Mouse (Mus musculus): Measurements from ENCODE around the gene Egr4. TPM values are rescaled to one million over a fixed set of nuclear protein-coding genes. Genes with fewer than 3 reads are reported as not detected.

The Egr4 gene
- polyA plus RNA-seq, 1 experiment, result not detected

GRCm38 (mm10) chr6:85501571-85502102 is 11.8 kb downstream of the Egr4 start:
- Histone ChIP-seq H3K79me2 (ENCODE audit: control insufficient read depth, insufficient read depth) (no peaks in the 10 kb centered on the region), H3K36me3 (ENCODE audit: control insufficient read depth, insufficient read depth) (no peaks in the 10 kb centered on the region), H3K27me3 (ENCODE audit: control insufficient read depth, insufficient read depth, insufficient read length) (peaks cover 32% of the 10 kb centered on the region), H3K4me2 (ENCODE audit: low read depth) (no peak overlapping the region), H3K4me3 (no peak overlapping the region), H3ac (ENCODE audit: control insufficient read depth, insufficient read length) (no peak overlapping the region)
- TF ChIP-seq USF1 (IDR thresholded peaks at IDR 0.05; ENCODE audit: low read depth) (no peak), MYOD1 (IDR thresholded peaks at IDR 0.05; ENCODE audit: control insufficient read depth in 1 of 3, insufficient read length in 2 of 3, low read depth in 2 of 3) (no peak), POLR2AphosphoS2 (IDR thresholded peaks at IDR 0.05; ENCODE audit: insufficient read length, low read depth) (no peak), E2F4 (IDR thresholded peaks at IDR 0.05; ENCODE audit: insufficient read depth) (no peak), SRF (IDR thresholded peaks at IDR 0.05; ENCODE audit: control insufficient read depth, insufficient read length, low read depth) (no peak), MAX (IDR thresholded peaks at IDR 0.05; ENCODE audit: low read depth) (no peak), TCF12 (IDR thresholded peaks at IDR 0.05; ENCODE audit: insufficient read depth, poor library complexity, severe bottlenecking) (no peak), TCF3 (IDR thresholded peaks at IDR 0.05; ENCODE audit: insufficient read length, low read depth) (no peak), POLR2A (IDR thresholded peaks at IDR 0.05; ENCODE audit: insufficient read length, low read depth) (no peak), CEBPB (IDR thresholded peaks at IDR 0.05; ENCODE audit: insufficient read depth, poor library complexity, severe bottlenecking) (no peak), MYOG (IDR thresholded peaks at IDR 0.05; ENCODE audit: control insufficient read depth in 1 of 3, insufficient read depth in 1 of 3, insufficient read length in 2 of 3, low read depth in 2 of 3) (no peak), REST (IDR thresholded peaks at IDR 0.05; ENCODE audit: insufficient read depth, insufficient read length) (no peak)

GRCm38 (mm10) chr6:85500416-85500815 is 13.0 kb downstream of the Egr4 start:
- H3K27me3 ChIP-seq (ENCODE audit: control insufficient read depth, insufficient read depth, insufficient read length), result peaks cover 34% of the 10 kb centered on the region
- H3K36me3 ChIP-seq (ENCODE audit: control insufficient read depth, insufficient read depth), result no peaks in the 10 kb centered on the region
- no peak overlapping the region for H3ac ChIP-seq (ENCODE audit: control insufficient read depth, insufficient read length)
- TF ChIP-seq USF1 (IDR thresholded peaks at IDR 0.05; ENCODE audit: low read depth) (no peak), MYOD1 (IDR thresholded peaks at IDR 0.05; ENCODE audit: control insufficient read depth in 1 of 3, insufficient read length in 2 of 3, low read depth in 2 of 3) (no peak), E2F4 (IDR thresholded peaks at IDR 0.05; ENCODE audit: insufficient read depth) (no peak), SRF (IDR thresholded peaks at IDR 0.05; ENCODE audit: control insufficient read depth, insufficient read length, low read depth) (no peak), TCF3 (IDR thresholded peaks at IDR 0.05; ENCODE audit: insufficient read length, low read depth) (no peak), CEBPB (IDR thresholded peaks at IDR 0.05; ENCODE audit: insufficient read depth, poor library complexity, severe bottlenecking) (no peak), MAX (IDR thresholded peaks at IDR 0.05; ENCODE audit: low read depth) (no peak)
- no peak overlapping the region for H3K4me3 ChIP-seq
- no peaks in the 10 kb centered on the region for H3K79me2 ChIP-seq (ENCODE audit: control insufficient read depth, insufficient read depth)
- no peak overlapping the region for H3K4me2 ChIP-seq (ENCODE audit: low read depth)

GRCm38 (mm10) chr6:85498147-85498546 is 15.2 kb downstream of the Egr4 start:
- TF ChIP-seq TCF12 (IDR thresholded peaks at IDR 0.05; ENCODE audit: insufficient read depth, poor library complexity, severe bottlenecking) (no peak), REST (IDR thresholded peaks at IDR 0.05; ENCODE audit: insufficient read depth, insufficient read length) (peak; percentile 37)
- Histone ChIP-seq H3K36me3 (ENCODE audit: control insufficient read depth, insufficient read depth) (no peaks in the 10 kb centered on the region), H3K4me2 (ENCODE audit: low read depth) (no peak overlapping the region), H3K27me3 (ENCODE audit: control insufficient read depth, insufficient read depth, insufficient read length) (peaks cover 23% of the 10 kb centered on the region), H3ac (ENCODE audit: control insufficient read depth, insufficient read length) (no peak overlapping the region), H3K4me3 (no peak overlapping the region), H3K79me2 (ENCODE audit: control insufficient read depth, insufficient read depth) (no peaks in the 10 kb centered on the region)

- no peak overlapping the region for H3ac ChIP-seq (ENCODE audit: control insufficient read depth, insufficient read length)
- TF ChIP-seq MYOD1 (IDR thresholded peaks at IDR 0.05; ENCODE audit: control insufficient read depth in 1 of 3, insufficient read length in 2 of 3, low read depth in 2 of 3) (no peak), POLR2AphosphoS2 (IDR thresholded peaks at IDR 0.05; ENCODE audit: insufficient read length, low read depth) (no peak), MAX (IDR thresholded peaks at IDR 0.05; ENCODE audit: low read depth) (no peak), MYOG (IDR thresholded peaks at IDR 0.05; ENCODE audit: control insufficient read depth in 1 of 3, insufficient read depth in 1 of 3, insufficient read length in 2 of 3, low read depth in 2 of 3) (no peak), REST (IDR thresholded peaks at IDR 0.05; ENCODE audit: insufficient read depth, insufficient read length) (no peak), TCF12 (IDR thresholded peaks at IDR 0.05; ENCODE audit: insufficient read depth, poor library complexity, severe bottlenecking) (no peak), CEBPB (IDR thresholded peaks at IDR 0.05; ENCODE audit: insufficient read depth, poor library complexity, severe bottlenecking) (no peak), TCF3 (IDR thresholded peaks at IDR 0.05; ENCODE audit: insufficient read length, low read depth) (no peak), POLR2A (IDR thresholded peaks at IDR 0.05; ENCODE audit: insufficient read length, low read depth) (no peak), USF1 (IDR thresholded peaks at IDR 0.05; ENCODE audit: low read depth) (no peak), SRF (IDR thresholded peaks at IDR 0.05; ENCODE audit: control insufficient read depth, insufficient read length, low read depth) (no peak), E2F4 (IDR thresholded peaks at IDR 0.05; ENCODE audit: insufficient read depth) (no peak)
- no peaks in the 10 kb centered on the region for H3K36me3 ChIP-seq (ENCODE audit: control insufficient read depth, insufficient read depth)
- H3K4me3 ChIP-seq, result no peak overlapping the region
- no peaks in the 10 kb centered on the region for H3K79me2 ChIP-seq (ENCODE audit: control insufficient read depth, insufficient read depth)
- peaks cover 12% of the 10 kb centered on the region for H3K27me3 ChIP-seq (ENCODE audit: control insufficient read depth, insufficient read depth, insufficient read length)
- no peak overlapping the region for H3K4me2 ChIP-seq (ENCODE audit: low read depth)
These were observed 16.4 kb downstream of the Egr4 start for GRCm38 (mm10) chr6:85496976-85497375.

GRCm38 (mm10) chr6:85491606-85492005 is 21.8 kb downstream of the Egr4 start:
- TF ChIP-seq MAX (IDR thresholded peaks at IDR 0.05; ENCODE audit: low read depth) (no peak), MYOD1 (IDR thresholded peaks at IDR 0.05; ENCODE audit: control insufficient read depth in 1 of 3, insufficient read length in 2 of 3, low read depth in 2 of 3) (no peak), REST (IDR thresholded peaks at IDR 0.05; ENCODE audit: insufficient read depth, insufficient read length) (no peak), POLR2AphosphoS2 (IDR thresholded peaks at IDR 0.05; ENCODE audit: insufficient read length, low read depth) (no peak), CEBPB (IDR thresholded peaks at IDR 0.05; ENCODE audit: insufficient read depth, poor library complexity, severe bottlenecking) (no peak), TCF3 (IDR thresholded peaks at IDR 0.05; ENCODE audit: insufficient read length, low read depth) (no peak), USF1 (IDR thresholded peaks at IDR 0.05; ENCODE audit: low read depth) (no peak), SRF (IDR thresholded peaks at IDR 0.05; ENCODE audit: control insufficient read depth, insufficient read length, low read depth) (no peak), POLR2A (IDR thresholded peaks at IDR 0.05; ENCODE audit: insufficient read length, low read depth) (no peak)
- Histone ChIP-seq H3ac (ENCODE audit: control insufficient read depth, insufficient read length) (no peak overlapping the region), H3K4me2 (ENCODE audit: low read depth) (no peak overlapping the region), H3K27me3 (ENCODE audit: control insufficient read depth, insufficient read depth, insufficient read length) (peaks cover 17% of the 10 kb centered on the region), H3K4me3 (no peak overlapping the region), H3K36me3 (ENCODE audit: control insufficient read depth, insufficient read depth) (no peaks in the 10 kb centered on the region), H3K79me2 (ENCODE audit: control insufficient read depth, insufficient read depth) (no peaks in the 10 kb centered on the region)

Data from myocyte (in vitro differentiated cells).